Mouse (Mus musculus) limb, embryonic 14.5 days (tissue): ENCODE results near the gene Cacna2d4. TPM values are rescaled to one million over a fixed set of nuclear protein-coding genes. Genes with fewer than 3 reads are reported as not detected.

ENCODE experiments used
- ATAC-seq: fragments of 200-750 bp; cut with Nextera tagmentation; 2 replicates; pipeline ENCODE4 v1.8.0; 2017; ENCODE audit warnings: low read depth, moderate number of reproducible peaks, moderate TSS enrichment; ENCODE audit not compliant: low FRiP score
- DNase-seq: peaks from one replicate; pipeline ENCODE4 v3.0.0-alpha.2; 2015; ENCODE audit warnings: low spot score
- H3K27ac ChIP-seq: fragments of 300-500 bp; sonication (generic); replicated peaks from 2 replicates; pipeline ENCODE4 v1.5.1; 2014; ENCODE audit warnings: low read depth, mild to moderate bottlenecking, low read length, moderate library complexity, mixed read lengths
- H3K27me3 ChIP-seq: fragments of 300-500 bp; sonication (generic); 2 replicates; pipeline ENCODE4 v1.6.1; 2014; ENCODE audit warnings: low read length, mixed read lengths; ENCODE audit not compliant: control insufficient read depth, insufficient read depth
- H3K36me3 ChIP-seq: fragments of 300-500 bp; sonication (generic); 2 replicates; pipeline ENCODE4 v1.6.1; 2014; ENCODE audit warnings: mild to moderate bottlenecking, low read length, moderate library complexity, mixed read lengths; ENCODE audit not compliant: control insufficient read depth, insufficient read depth
- H3K4me1 ChIP-seq: fragments of 300-500 bp; sonication (generic); 2 replicates; pipeline ENCODE4 v1.6.1; 2014; ENCODE audit warnings: antibody characterized with exemption, low read length, mixed read lengths; ENCODE audit not compliant: control insufficient read depth, insufficient read depth
- H3K4me2 ChIP-seq: fragments of 300-500 bp; sonication (generic); replicated peaks from 2 replicates; pipeline ENCODE4 v1.6.1; 2014; ENCODE audit warnings: low read depth, mild to moderate bottlenecking, low read length, moderate library complexity; ENCODE audit not compliant: severe bottlenecking
- H3K4me3 ChIP-seq: fragments of 300-500 bp; sonication (generic); replicated peaks from 2 replicates; pipeline ENCODE4 v1.5.1; 2014; ENCODE audit warnings: low read length
- H3K9ac ChIP-seq: fragments of 300-500 bp; sonication (generic); 2 replicates; pipeline ENCODE4 v1.6.1; 2014; ENCODE audit warnings: mild to moderate bottlenecking, low read depth, low read length, moderate library complexity; ENCODE audit not compliant: severe bottlenecking
- H3K9me3 ChIP-seq: fragments of 300-500 bp; sonication (generic); 2 replicates; pipeline ENCODE4 v1.6.1; 2016; ENCODE audit warnings: low read length; ENCODE audit not compliant: control insufficient read depth
- POLR2A ChIP-seq: fragments of 200-500 bp; IDR thresholded peaks from 2 replicates; pipeline ENCODE4 v1.8.0; 2012; ENCODE audit warnings: inconsistent platforms, mild to moderate bottlenecking, moderate library complexity, borderline replicate concordance; ENCODE audit not compliant: insufficient read depth, insufficient read length; ENCODE audit errors: extremely low read depth
- WGBS: fragments of 180-500 bp; shearing (Covaris S2); extraction: QIAGEN DNeasy Blood & Tissue Kit; methylation state at CpG from one replicate; pipeline ENCODE4 v1.1.7; 2014; 5-methylcytosine and 5-hydroxymethylcytosine counted together
- polyA plus RNA-seq, 2 experiments: library from polyadenylated mRNA; depleted of rRNA in 1 of 2; stranded (reverse) in 1 of 2; unstranded in 1 of 2; fragments of >200 nt; fragmentation: Nextera tagmentation in 1 of 2; extraction: Ambion mirVana in 1 of 2; gene quantifications; 2 replicates each; pipeline versions ENCODE4 v1.2.1 to v1.2.3; 2012 to 2014

Gene Cacna2d4
- polyA plus RNA-seq, 2 experiments: 0.08 TPM; not detected in 1

DNA sequence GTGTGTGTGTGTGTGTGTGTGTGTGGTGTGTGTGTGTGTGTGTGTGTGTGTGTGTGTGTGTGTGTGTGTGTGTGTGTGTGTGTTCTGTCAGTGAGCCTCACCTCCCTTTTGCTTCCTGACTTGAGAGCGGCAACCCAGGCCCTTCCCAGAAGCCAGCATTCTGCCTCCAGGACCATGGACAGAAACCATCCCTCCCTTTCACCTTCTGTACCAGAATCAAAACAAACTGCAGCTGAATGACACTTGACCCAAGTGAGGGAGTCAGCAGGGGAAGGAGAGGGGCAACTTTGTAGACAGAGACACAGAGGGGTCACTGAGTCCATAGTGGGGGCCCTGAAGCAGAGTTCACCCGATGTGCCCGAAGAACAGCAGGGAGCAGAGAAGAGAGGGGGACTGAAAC is 3.3 kb upstream of the Cacna2d4 start:
- Histone ChIP-seq H3K9ac (no peak overlapping the region), H3K27ac (no peak overlapping the region), H3K4me1 (peaks cover 6% of the 10 kb centered on the region; the same call in 1 of the 2 replicates), H3K4me2 (no peak overlapping the region), H3K4me3 (no peak overlapping the region), H3K36me3 (no peaks in the 10 kb centered on the region), H3K27me3 (no peaks in the 10 kb centered on the region), H3K9me3 (no peaks in the 10 kb centered on the region)
- WGBS: 50% methylated on average over 3 of the region's 3 CpGs
- peak; percentile 52 for DNase-seq
- no peak for TF ChIP-seq POLR2A
- ATAC-seq: no peak

DNA sequence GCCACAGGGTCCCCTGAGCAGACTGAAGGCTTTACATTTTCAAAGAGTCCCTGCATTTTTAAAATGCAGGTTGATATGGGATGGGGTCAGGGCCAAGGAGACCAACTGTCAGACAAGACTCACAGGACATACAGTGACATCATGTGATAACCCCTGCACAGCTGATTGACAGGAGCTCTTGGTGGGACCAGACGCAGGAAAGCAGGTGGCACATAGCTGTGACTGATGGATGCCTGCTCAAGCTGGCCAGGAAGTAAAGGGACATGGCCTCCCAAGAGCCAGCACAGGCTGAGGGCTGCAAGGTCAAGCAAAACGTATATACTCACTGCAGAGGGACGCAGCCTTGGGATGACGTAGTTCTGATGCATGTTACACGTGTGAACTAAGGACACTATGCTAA is 885 bp upstream of the Cacna2d4 start:
- WGBS: 78% methylated on average over 5 of the region's 5 CpGs
- no peak overlapping the region for H3K9ac ChIP-seq
- H3K4me1 ChIP-seq: peaks cover 6% of the 10 kb centered on the region; the same call in 1 of the 2 replicates
- no peaks in the 10 kb centered on the region for H3K36me3 ChIP-seq
- no peak overlapping the region for H3K27ac ChIP-seq
- ATAC-seq (no peak), DNase-seq (no peak)
- H3K9me3 ChIP-seq: no peaks in the 10 kb centered on the region
- no peak for TF ChIP-seq POLR2A
- no peaks in the 10 kb centered on the region for H3K27me3 ChIP-seq
- no peak overlapping the region for H3K4me3 ChIP-seq
- H3K4me2 ChIP-seq: no peak overlapping the region

DNA sequence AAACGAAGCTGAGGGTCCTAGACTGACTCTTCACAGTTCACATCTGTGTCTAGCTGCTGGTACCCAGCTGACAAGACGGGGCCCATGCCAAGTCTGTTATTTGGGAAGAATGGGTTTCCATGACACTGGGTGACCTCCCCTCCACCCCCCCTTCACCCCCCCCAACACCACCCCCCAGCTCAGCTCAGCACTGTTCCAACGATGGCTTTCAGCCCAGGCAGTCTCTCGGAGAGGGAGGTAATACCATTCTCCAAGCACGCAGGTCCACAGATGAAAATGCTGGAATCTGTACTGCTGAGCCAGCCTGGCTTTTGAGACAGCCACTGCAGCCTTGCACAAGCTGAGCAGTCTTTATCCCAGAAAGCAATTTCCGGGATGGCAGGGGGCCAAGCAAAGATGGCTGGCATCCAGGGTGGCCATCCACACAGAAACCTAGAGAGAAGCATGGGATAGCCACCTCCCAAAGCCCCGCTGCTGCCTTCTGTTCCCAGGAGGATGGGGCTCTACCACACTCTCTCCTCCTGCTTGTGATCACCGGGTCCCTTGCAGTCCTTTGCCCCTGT is 1.2 kb downstream of the Cacna2d4 start:
- peak; percentile 64 for DNase-seq
- H3K9me3 ChIP-seq: no peaks in the 10 kb centered on the region
- H3K4me2 ChIP-seq: no peak overlapping the region
- H3K9ac ChIP-seq: no peak overlapping the region
- no peaks in the 10 kb centered on the region for H3K36me3 ChIP-seq
- H3K4me3 ChIP-seq: no peak overlapping the region
- H3K27ac ChIP-seq: no peak overlapping the region
- peaks cover 6% of the 10 kb centered on the region; the same call in 1 of the 2 replicates for H3K4me1 ChIP-seq
- H3K27me3 ChIP-seq: no peaks in the 10 kb centered on the region
- WGBS: 46% methylated on average over 8 of the region's 8 CpGs
- peak; percentile 68 for ATAC-seq
- no peak for TF ChIP-seq POLR2A

DNA sequence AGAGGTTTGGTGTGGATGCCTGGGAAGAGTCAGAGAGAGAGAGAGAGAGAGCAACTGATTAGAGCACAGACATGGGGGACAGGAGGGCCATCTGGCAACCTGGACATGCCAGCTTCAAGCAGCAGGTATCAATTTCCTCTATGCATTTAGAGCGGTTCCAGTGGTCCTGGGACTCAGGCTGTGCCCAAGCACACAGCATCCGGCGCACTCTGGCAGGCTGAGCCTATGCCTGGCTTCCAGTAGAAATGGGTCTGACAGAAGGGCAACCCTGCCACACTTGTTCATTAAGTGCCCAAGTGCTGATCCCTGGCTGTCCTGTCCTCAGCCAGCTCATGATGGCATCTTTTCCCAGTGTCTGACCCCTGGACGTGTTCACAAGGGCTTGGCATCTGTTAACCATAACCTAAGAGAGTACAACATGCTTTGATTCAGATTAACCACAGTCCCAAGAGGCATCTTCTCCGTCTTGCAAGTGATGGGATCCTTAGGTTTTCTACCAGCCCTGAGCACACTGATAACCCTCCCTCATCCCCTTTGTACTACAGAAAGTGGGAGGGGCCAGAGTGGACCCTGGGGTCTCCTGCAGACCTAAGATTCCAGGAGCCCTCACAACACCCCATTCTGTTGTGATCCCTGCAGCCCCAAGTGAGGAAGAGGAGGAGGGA is 3.1 kb downstream of the Cacna2d4 start:
- 68% methylated on average over 5 of the region's 5 CpGs for WGBS
- Histone ChIP-seq H3K27me3 (no peaks in the 10 kb centered on the region), H3K9ac (no peak overlapping the region), H3K36me3 (no peaks in the 10 kb centered on the region), H3K9me3 (no peaks in the 10 kb centered on the region), H3K27ac (no peak overlapping the region), H3K4me3 (no peak overlapping the region), H3K4me1 (peaks cover 6% of the 10 kb centered on the region; the same call in 1 of the 2 replicates), H3K4me2 (no peak overlapping the region)
- ATAC-seq (no peak), DNase-seq (no peak)
- TF ChIP-seq POLR2A: no peak

DNA sequence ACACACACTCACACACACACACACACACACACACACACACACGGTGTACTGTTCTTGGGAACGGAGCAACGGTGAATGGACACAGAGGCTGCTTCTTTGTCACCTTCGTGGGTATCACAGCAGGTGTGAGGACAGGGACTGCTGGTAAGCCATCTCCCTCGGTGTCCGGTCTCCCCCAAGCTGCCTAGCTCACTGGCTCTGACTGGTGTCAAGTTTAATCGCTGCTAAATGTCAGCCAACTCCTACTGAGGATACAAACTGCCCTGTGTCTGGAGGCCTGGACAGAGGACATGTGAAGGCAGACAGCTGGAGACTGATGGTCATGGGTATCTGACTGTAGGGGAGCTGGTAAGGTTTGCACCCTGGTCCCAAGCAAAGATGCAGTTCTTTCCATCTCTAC is 3.9 kb downstream of the Cacna2d4 start:
- no peak for TF ChIP-seq POLR2A
- Histone ChIP-seq H3K27ac (no peak overlapping the region), H3K4me2 (no peak overlapping the region), H3K36me3 (no peaks in the 10 kb centered on the region), H3K4me3 (no peak overlapping the region), H3K4me1 (peaks cover 6% of the 10 kb centered on the region; the same call in 1 of the 2 replicates), H3K27me3 (no peaks in the 10 kb centered on the region), H3K9me3 (no peaks in the 10 kb centered on the region), H3K9ac (no peak overlapping the region)
- DNase-seq (no peak), ATAC-seq (no peak)
- WGBS: 77% methylated on average over 7 of the region's 7 CpGs
